Mouse (Mus musculus) stomach, embryonic 16.5 days (tissue): Measurements from ENCODE around the gene Dgki. TPM values are rescaled to one million over a fixed set of nuclear protein-coding genes. Genes with fewer than 3 reads are reported as not detected.
A peak's percentile ranks its signal among the peaks of the same experiment; 100 is the strongest.

Experiments
- ATAC-seq: fragments of 200-750 bp; cut with Nextera tagmentation; 2 replicates; pipeline ENCODE4 v1.8.0; 2017; ENCODE audit warnings: moderate number of reproducible peaks, moderate TSS enrichment; ENCODE audit not compliant: insufficient read depth, low FRiP score
- H3K27ac ChIP-seq: fragments of 300-500 bp; sonication (generic); 2 replicates; pipeline ENCODE4 v1.5.1; 2014; ENCODE audit warnings: low read length
- H3K27me3 ChIP-seq: fragments of 300-500 bp; sonication (generic); 2 replicates; pipeline ENCODE4 v1.6.1; 2014; ENCODE audit warnings: low read length, control low read depth, mixed read lengths; ENCODE audit not compliant: control insufficient read depth, insufficient read depth
- H3K36me3 ChIP-seq: fragments of 300-500 bp; sonication (generic); 2 replicates; pipeline ENCODE4 v1.6.1; 2014; ENCODE audit warnings: low read length; ENCODE audit not compliant: control insufficient read depth, insufficient read depth
- H3K4me1 ChIP-seq: fragments of 300-500 bp; sonication (generic); 2 replicates; pipeline ENCODE4 v1.6.1; 2014; ENCODE audit warnings: low read length, control low read depth, mixed read lengths; ENCODE audit not compliant: control insufficient read depth, insufficient read depth
- H3K4me2 ChIP-seq: fragments of 300-500 bp; sonication (generic); 2 replicates; pipeline ENCODE4 v1.6.1; 2014; ENCODE audit warnings: low read depth, low read length, mixed read lengths
- H3K4me3 ChIP-seq: fragments of 300-500 bp; sonication (generic); replicated peaks from 2 replicates; pipeline ENCODE4 v1.5.1; 2014; ENCODE audit warnings: mild to moderate bottlenecking, low read length
- H3K9ac ChIP-seq: fragments of 300-500 bp; sonication (generic); 2 replicates; pipeline ENCODE4 v1.6.1; 2014; ENCODE audit warnings: low read length
- H3K9me3 ChIP-seq: fragments of 300-500 bp; sonication (generic); replicated peaks from 2 replicates; pipeline ENCODE4 v1.6.1; 2016; ENCODE audit warnings: low read length, control low read depth; ENCODE audit not compliant: control insufficient read depth
- WGBS: fragments of 180-500 bp; shearing (Covaris S2); extraction: QIAGEN DNeasy Blood & Tissue Kit; methylation state at CpG from one replicate; pipeline ENCODE4 v1.1.7; 2014; 5-methylcytosine and 5-hydroxymethylcytosine counted together
- polyA plus RNA-seq: library from polyadenylated mRNA; unstranded; fragments of >200 nt; fragmentation: Nextera tagmentation; extraction: Ambion mirVana; gene quantifications from 2 replicates; pipeline ENCODE4 v1.2.1, GENCODE M21; 2015

Dgki gene
- polyA plus RNA-seq, 1 experiment from 2014 or later: 0.94 TPM

- no peak overlapping the region for H3K4me3 ChIP-seq
- no peaks in the 10 kb centered on the region for H3K27me3 ChIP-seq
- H3K27ac ChIP-seq: no peak overlapping the region
- no peaks in the 10 kb centered on the region for H3K9me3 ChIP-seq
- no peak for ATAC-seq
- WGBS: 74% methylated on average over 12 of the region's 12 CpGs
- H3K4me1 ChIP-seq: no peaks in the 10 kb centered on the region
- H3K4me2 ChIP-seq: no peak overlapping the region
- H3K36me3 ChIP-seq: no peaks in the 10 kb centered on the region
- H3K9ac ChIP-seq: no peak overlapping the region
Observed at GRCm38 (mm10) chr6:37171149-37171832, 128.7 kb downstream of the Dgki start.

- Histone ChIP-seq H3K4me1 (no peaks in the 10 kb centered on the region), H3K9me3 (no peaks in the 10 kb centered on the region), H3K36me3 (no peaks in the 10 kb centered on the region), H3K27ac (no peak overlapping the region), H3K4me3 (no peak overlapping the region), H3K27me3 (no peaks in the 10 kb centered on the region), H3K9ac (no peak overlapping the region), H3K4me2 (no peak overlapping the region)
- 55% methylated on average over 3 of the region's 3 CpGs for WGBS
- no peak for ATAC-seq
Observed at GRCm38 (mm10) chr6:37158880-37159279, 141.1 kb downstream of the Dgki start.

GRCm38 (mm10) chr6:37154051-37154450 is 145.9 kb downstream of the Dgki start:
- WGBS: 90% methylated on average over 1 of the region's 1 CpGs
- no peak for ATAC-seq
- Histone ChIP-seq H3K4me2 (no peak overlapping the region), H3K9me3 (no peaks in the 10 kb centered on the region), H3K27ac (no peak overlapping the region), H3K4me3 (no peak overlapping the region), H3K9ac (no peak overlapping the region), H3K36me3 (no peaks in the 10 kb centered on the region), H3K27me3 (no peaks in the 10 kb centered on the region), H3K4me1 (no peaks in the 10 kb centered on the region)

- 65% methylated on average over 2 of the region's 2 CpGs for WGBS
Observed at GRCm38 (mm10) chr6:37150483-37150882, 149.5 kb downstream of the Dgki start.

GRCm38 (mm10) chr6:37150038-37150437 is 149.9 kb downstream of the Dgki start:
- Histone ChIP-seq H3K4me1 (no peaks in the 10 kb centered on the region), H3K9me3 (no peaks in the 10 kb centered on the region), H3K36me3 (no peaks in the 10 kb centered on the region), H3K9ac (no peak overlapping the region), H3K4me2 (no peak overlapping the region), H3K27me3 (no peaks in the 10 kb centered on the region), H3K4me3 (no peak overlapping the region), H3K27ac (no peak overlapping the region)
- ATAC-seq: no peak
- WGBS: 69% methylated on average over 4 of the region's 4 CpGs

More at GRCm38 (mm10) chr6:37150483-37150882, 149.5 kb downstream of the Dgki start:
- Histone ChIP-seq H3K36me3 (no peaks in the 10 kb centered on the region), H3K9me3 (no peaks in the 10 kb centered on the region), H3K4me2 (no peak overlapping the region), H3K4me3 (no peak overlapping the region), H3K9ac (no peak overlapping the region), H3K27me3 (no peaks in the 10 kb centered on the region), H3K27ac (no peak overlapping the region), H3K4me1 (no peaks in the 10 kb centered on the region)
- ATAC-seq: no peak

- H3K9me3 ChIP-seq: no peaks in the 10 kb centered on the region
- no peak overlapping the region for H3K27ac ChIP-seq
- no peak overlapping the region for H3K4me3 ChIP-seq
- no peaks in the 10 kb centered on the region for H3K27me3 ChIP-seq
- H3K9ac ChIP-seq: no peak overlapping the region
- 91% methylated on average over 6 of the region's 6 CpGs for WGBS
- H3K36me3 ChIP-seq: no peaks in the 10 kb centered on the region
- H3K4me1 ChIP-seq: no peaks in the 10 kb centered on the region
- no peak for ATAC-seq
- no peak overlapping the region for H3K4me2 ChIP-seq
Observed at GRCm38 (mm10) chr6:37149196-37149595, 150.8 kb downstream of the Dgki start.

GRCm38 (mm10) chr6:37147431-37148022 is 152.5 kb downstream of the Dgki start:
- Histone ChIP-seq H3K4me2 (no peak overlapping the region), H3K27me3 (no peaks in the 10 kb centered on the region), H3K27ac (no peak overlapping the region), H3K36me3 (no peaks in the 10 kb centered on the region), H3K4me3 (no peak overlapping the region), H3K9me3 (no peaks in the 10 kb centered on the region), H3K9ac (no peak overlapping the region), H3K4me1 (peaks cover 13% of the 10 kb centered on the region)
- no peak for ATAC-seq
- 93% methylated on average over 4 of the region's 4 CpGs for WGBS

GRCm38 (mm10) chr6:37143867-37144163 is 156.2 kb downstream of the Dgki start:
- Histone ChIP-seq H3K4me3 (no peak overlapping the region), H3K36me3 (no peaks in the 10 kb centered on the region), H3K4me2 (peak overlapping the region; percentile 8; the same call in 1 of the 2 replicates), H3K9ac (no peak overlapping the region), H3K27me3 (no peaks in the 10 kb centered on the region), H3K27ac (peak overlapping the region; percentile 76; the same call in 1 of the 2 replicates), H3K4me1 (peaks cover 13% of the 10 kb centered on the region), H3K9me3 (no peaks in the 10 kb centered on the region)
- WGBS: 38% methylated on average over 4 of the region's 4 CpGs
- peak; percentile 75; the same call in 1 of the 2 replicates for ATAC-seq

GRCm38 (mm10) chr6:37142991-37143866 is 156.8 kb downstream of the Dgki start:
- H3K9me3 ChIP-seq: no peaks in the 10 kb centered on the region
- no peak overlapping the region for H3K4me3 ChIP-seq
- no peak overlapping the region for H3K9ac ChIP-seq
- peak overlapping the region; percentile 76 for H3K27ac ChIP-seq
- H3K36me3 ChIP-seq: no peaks in the 10 kb centered on the region
- H3K4me2 ChIP-seq: peak overlapping the region; percentile 8; the same call in 1 of the 2 replicates
- peak; percentile 37; the same call in 1 of the 2 replicates for ATAC-seq
- WGBS: 71% methylated on average over 11 of the region's 11 CpGs
- H3K4me1 ChIP-seq: peaks cover 13% of the 10 kb centered on the region
- H3K27me3 ChIP-seq: no peaks in the 10 kb centered on the region
